Mouse (Mus musculus) hindbrain, embryonic 14.5 days (tissue): ENCODE data around the gene Fam71b. TPM values are rescaled to one million over a fixed set of nuclear protein-coding genes. Genes with fewer than 3 reads are reported as not detected.

Experiments
- ATAC-seq: fragments of 200-750 bp; cut with Nextera tagmentation; 2 replicates; pipeline ENCODE4 v1.8.0; 2017; ENCODE audit warnings: moderate number of reproducible peaks, mild to moderate bottlenecking, moderate TSS enrichment, moderate library complexity; ENCODE audit not compliant: low FRiP score
- DNase-seq: peaks from one replicate; pipeline ENCODE4 v3.0.0-alpha.2; 2015; ENCODE audit warnings: low spot score
- H3K27ac ChIP-seq: fragments of 300-500 bp; sonication (generic); 2 replicates; pipeline ENCODE4 v1.5.1; 2014; ENCODE audit warnings: mild to moderate bottlenecking, moderate library complexity
- H3K27me3 ChIP-seq: fragments of 300-500 bp; sonication (generic); 2 replicates; pipeline ENCODE4 v1.6.1; 2014; ENCODE audit warnings: mild to moderate bottlenecking, low read length, mixed read lengths; ENCODE audit not compliant: control insufficient read depth, insufficient read depth
- H3K36me3 ChIP-seq: fragments of 300-500 bp; sonication (generic); replicated peaks from 2 replicates; pipeline ENCODE4 v1.6.1; 2014; ENCODE audit not compliant: control insufficient read depth, insufficient read depth
- H3K4me1 ChIP-seq: fragments of 300-500 bp; sonication (generic); replicated peaks from 2 replicates; pipeline ENCODE4 v1.6.1; 2014; ENCODE audit warnings: antibody characterized with exemption, low read length, mixed read lengths; ENCODE audit not compliant: control insufficient read depth, insufficient read depth
- H3K4me2 ChIP-seq: fragments of 300-500 bp; sonication (generic); replicated peaks from 2 replicates; pipeline ENCODE4 v1.6.1; 2014; ENCODE audit warnings: mild to moderate bottlenecking, moderate library complexity
- H3K4me3 ChIP-seq: fragments of 300-500 bp; sonication (generic); replicated peaks from 2 replicates; pipeline ENCODE4 v1.5.1; 2014; ENCODE audit warnings: mild to moderate bottlenecking, low read length
- H3K9ac ChIP-seq: fragments of 300-500 bp; sonication (generic); 2 replicates; pipeline ENCODE4 v1.6.1; 2014
- H3K9me3 ChIP-seq: fragments of 300-500 bp; sonication (generic); 2 replicates; pipeline ENCODE4 v1.6.1; 2016; ENCODE audit warnings: low read length; ENCODE audit not compliant: control insufficient read depth
- WGBS: fragments of 180-500 bp; shearing (Covaris S2); extraction: QIAGEN DNeasy Blood & Tissue Kit; methylation state at CpG from one replicate; pipeline ENCODE4 v1.1.7; 2014; 5-methylcytosine and 5-hydroxymethylcytosine counted together
- polyA plus RNA-seq: library from polyadenylated mRNA; unstranded; fragments of >200 nt; fragmentation: Nextera tagmentation; extraction: Ambion mirVana; gene quantifications from 2 replicates; pipeline ENCODE4 v1.2.1, GENCODE M21; 2014

The Fam71b gene
- polyA plus RNA-seq, 1 experiment from 2014 or later: not detected

DNA sequence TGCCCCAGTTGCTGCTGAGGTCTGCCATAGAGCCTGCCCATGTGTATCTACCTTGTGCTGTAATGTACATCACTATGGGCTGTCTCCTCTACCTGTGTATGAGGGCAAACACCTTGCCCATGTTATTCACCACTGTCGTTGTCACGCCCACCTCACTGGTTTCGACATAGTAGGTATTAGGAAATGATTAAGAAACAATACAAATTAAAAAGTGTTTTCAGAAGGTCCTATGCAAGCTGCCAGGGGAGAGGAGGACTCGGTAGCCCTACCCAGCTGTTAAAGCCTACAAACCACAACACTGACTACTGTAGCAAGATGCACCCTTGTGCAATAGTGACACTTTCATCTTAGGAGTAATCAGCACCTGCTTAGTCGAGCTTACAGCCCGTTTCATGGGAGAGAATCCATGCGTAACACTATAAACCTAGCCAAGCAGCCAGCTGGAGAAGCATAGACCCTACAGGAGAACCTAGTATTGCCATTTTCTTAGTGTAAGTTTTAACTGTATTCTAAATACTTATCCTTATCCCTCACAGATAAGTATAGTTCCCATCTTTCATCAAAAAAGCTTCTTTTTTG lies 16.2 kb upstream of the Fam71b start:
- Histone ChIP-seq H3K9ac (no peak overlapping the region), H3K9me3 (no peaks in the 10 kb centered on the region), H3K4me1 (no peaks in the 10 kb centered on the region), H3K27me3 (no peaks in the 10 kb centered on the region), H3K4me2 (no peak overlapping the region), H3K27ac (no peak overlapping the region), H3K36me3 (no peaks in the 10 kb centered on the region), H3K4me3 (no peak overlapping the region)
- DNase-seq (no peak), ATAC-seq (no peak)
- 91% methylated on average over 7 of the region's 7 CpGs for WGBS

DNA sequence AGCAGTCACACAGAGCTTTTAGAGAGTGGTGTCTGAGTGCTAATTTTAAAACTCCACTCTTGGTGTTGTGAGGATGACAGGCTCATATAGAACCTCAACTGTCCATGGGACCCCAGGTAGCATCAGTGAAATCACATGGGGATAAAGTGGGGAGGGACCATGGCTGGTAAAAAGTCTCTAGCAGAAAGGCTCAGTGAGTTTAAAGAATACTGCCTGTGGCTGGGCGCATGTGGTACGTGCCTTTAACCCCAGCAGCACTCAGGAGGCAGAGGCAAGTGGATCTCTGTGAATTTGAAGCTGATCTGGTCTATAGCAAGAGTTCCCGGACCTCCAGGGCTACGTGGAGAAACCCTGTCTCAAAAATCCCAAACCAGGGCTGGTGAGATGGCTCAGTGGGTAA lies 13.9 kb upstream of the Fam71b start:
- DNase-seq: no peak
- 89% methylated on average over 4 of the region's 4 CpGs for WGBS
- Histone ChIP-seq H3K4me1 (no peaks in the 10 kb centered on the region), H3K27me3 (no peaks in the 10 kb centered on the region), H3K36me3 (no peaks in the 10 kb centered on the region), H3K9me3 (no peaks in the 10 kb centered on the region), H3K4me2 (no peak overlapping the region), H3K4me3 (no peak overlapping the region), H3K27ac (no peak overlapping the region), H3K9ac (no peak overlapping the region)
- no peak for ATAC-seq

GRCm38 (mm10) chr11:46384925-46385324 lies 11.4 kb upstream of the Fam71b start:
- no peak overlapping the region for H3K4me2 ChIP-seq

DNA sequence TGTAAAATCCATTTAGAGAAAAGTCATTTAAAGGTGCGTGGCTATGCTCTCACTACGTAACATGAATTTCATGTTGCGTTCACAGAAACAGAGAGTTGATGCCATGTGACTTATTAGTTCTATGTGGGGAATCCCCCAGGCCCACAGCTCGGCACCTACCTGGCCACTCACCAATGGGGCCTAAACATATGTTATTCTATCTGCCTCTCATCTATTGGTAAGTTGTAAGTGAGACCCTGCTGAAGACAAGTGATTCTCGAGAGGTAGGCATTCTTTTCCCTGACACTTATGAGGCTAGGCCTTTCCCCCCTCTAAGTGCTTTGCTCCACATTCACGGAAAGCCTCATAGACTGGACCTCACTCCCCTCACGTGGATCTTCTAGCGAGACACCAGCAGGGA lies 9.8 kb upstream of the Fam71b start:
- no peaks in the 10 kb centered on the region for H3K27me3 ChIP-seq
- H3K4me3 ChIP-seq: no peak overlapping the region
- DNase-seq: no peak
- no peaks in the 10 kb centered on the region for H3K36me3 ChIP-seq
- no peak overlapping the region for H3K27ac ChIP-seq
- ATAC-seq: no peak
- WGBS: 89% methylated on average over 8 of the region's 8 CpGs
- no peak overlapping the region for H3K4me2 ChIP-seq
- no peak overlapping the region for H3K9ac ChIP-seq
- no peaks in the 10 kb centered on the region for H3K9me3 ChIP-seq
- H3K4me1 ChIP-seq: no peaks in the 10 kb centered on the region

More at GRCm38 (mm10) chr11:46384925-46385324, 11.4 kb upstream of the Fam71b start:
- H3K27ac ChIP-seq: no peak overlapping the region
- DNase-seq (no peak), ATAC-seq (no peak)
- H3K36me3 ChIP-seq: no peaks in the 10 kb centered on the region
- H3K9ac ChIP-seq: no peak overlapping the region
- H3K27me3 ChIP-seq: no peaks in the 10 kb centered on the region
- H3K4me3 ChIP-seq: no peak overlapping the region
- no peaks in the 10 kb centered on the region for H3K9me3 ChIP-seq
- 69% methylated on average over 2 of the region's 2 CpGs for WGBS
- H3K4me1 ChIP-seq: no peaks in the 10 kb centered on the region

DNA sequence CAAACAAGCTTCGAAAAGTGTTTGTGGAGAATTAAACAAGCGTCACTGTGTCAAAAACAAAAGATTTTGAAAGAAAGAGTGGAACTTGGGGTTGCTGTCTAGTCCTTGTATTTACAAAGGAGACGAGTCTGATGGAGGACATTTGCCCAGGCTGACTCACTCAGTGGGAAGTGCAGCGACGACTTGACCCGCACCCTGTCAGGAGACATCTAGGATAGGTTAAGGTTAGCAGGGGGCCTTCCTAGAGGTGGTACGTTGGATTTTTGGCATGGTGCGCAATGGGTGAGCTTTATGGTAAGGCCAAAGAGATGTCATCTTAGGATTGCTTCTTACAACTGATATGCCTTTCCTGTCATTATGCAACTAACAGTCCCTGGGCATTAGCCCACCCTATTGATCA lies 9.3 kb upstream of the Fam71b start:
- H3K27me3 ChIP-seq: no peaks in the 10 kb centered on the region
- no peaks in the 10 kb centered on the region for H3K4me1 ChIP-seq
- ATAC-seq (no peak), DNase-seq (no peak)
- H3K4me2 ChIP-seq: no peak overlapping the region
- no peak overlapping the region for H3K27ac ChIP-seq
- WGBS: 91% methylated on average over 8 of the region's 8 CpGs
- no peaks in the 10 kb centered on the region for H3K9me3 ChIP-seq
- no peaks in the 10 kb centered on the region for H3K36me3 ChIP-seq
- no peak overlapping the region for H3K9ac ChIP-seq
- H3K4me3 ChIP-seq: no peak overlapping the region

DNA sequence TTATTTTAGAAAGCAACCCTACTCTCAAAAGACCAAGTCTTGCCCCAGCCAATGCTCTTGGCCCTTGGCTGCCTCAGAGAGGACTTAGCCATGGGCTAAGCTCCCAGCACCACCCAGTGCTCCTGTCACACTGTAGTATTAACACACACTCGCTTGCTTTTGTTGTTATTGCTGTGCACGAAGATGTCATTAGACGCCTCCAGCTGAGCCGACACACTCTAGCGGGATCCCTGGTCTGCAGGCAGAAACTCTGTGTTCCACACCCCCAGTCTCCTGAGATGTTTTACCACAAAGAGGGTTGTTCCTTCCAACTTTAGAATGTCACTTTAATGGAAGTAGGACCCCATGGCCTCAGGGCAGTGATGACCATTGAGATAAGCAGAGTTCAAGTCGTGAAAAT lies 7.9 kb upstream of the Fam71b start:
- DNase-seq: no peak
- Histone ChIP-seq H3K9ac (no peak overlapping the region), H3K4me2 (no peak overlapping the region), H3K36me3 (no peaks in the 10 kb centered on the region), H3K4me1 (no peaks in the 10 kb centered on the region), H3K9me3 (no peaks in the 10 kb centered on the region), H3K27me3 (no peaks in the 10 kb centered on the region), H3K4me3 (no peak overlapping the region), H3K27ac (no peak overlapping the region)
- WGBS: 76% methylated on average over 6 of the region's 6 CpGs
- ATAC-seq: no peak

- Histone ChIP-seq H3K9ac (no peak within 1 kb of the TSS), H3K4me1 (no peaks in the 10 kb centered on the region), H3K4me3 (no peak within 1 kb of the TSS), H3K4me2 (no peak within 1 kb of the TSS), H3K9me3 (no peaks in the 10 kb centered on the region), H3K27me3 (no peaks in the 10 kb centered on the region), H3K36me3 (no peaks in the 10 kb centered on the region), H3K27ac (no peak within 1 kb of the TSS)
- 86% methylated on average over 13 of the region's 13 CpGs for WGBS
- DNase-seq: no peak
- no peak for ATAC-seq
Observed at GRCm38 (mm10) chr11:46389336-46390117, 6.8 kb upstream of the Fam71b start, which contains the start of gene Itk. TSS of gene Itk (minus strand) at chr11:46389515.

DNA sequence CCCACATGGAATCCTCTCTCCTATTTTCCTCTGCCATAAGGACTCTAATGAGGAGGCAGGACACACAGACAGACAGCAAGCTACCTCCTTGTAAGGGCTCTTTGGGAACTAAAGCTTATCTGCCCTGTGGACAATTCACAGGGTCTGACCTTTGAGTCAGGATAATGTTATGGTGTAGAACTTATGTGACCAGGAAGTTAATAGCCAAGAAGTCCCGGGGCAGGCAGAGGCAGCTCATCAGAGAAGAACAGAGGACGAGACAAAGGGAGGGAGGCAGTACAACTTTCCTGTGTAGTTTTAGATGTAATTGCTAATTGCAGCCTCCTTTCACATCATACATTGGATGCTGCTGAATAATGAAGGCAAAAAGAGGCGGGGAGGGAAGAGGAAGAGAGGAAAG lies 5.7 kb upstream of the Fam71b start:
- Histone ChIP-seq H3K9me3 (no peaks in the 10 kb centered on the region), H3K4me1 (no peaks in the 10 kb centered on the region), H3K27ac (no peak overlapping the region), H3K4me2 (no peak overlapping the region), H3K4me3 (no peak overlapping the region), H3K27me3 (no peaks in the 10 kb centered on the region), H3K9ac (no peak overlapping the region), H3K36me3 (no peaks in the 10 kb centered on the region)
- DNase-seq (no peak), ATAC-seq (no peak)
- 55% methylated on average over 3 of the region's 3 CpGs for WGBS

DNA sequence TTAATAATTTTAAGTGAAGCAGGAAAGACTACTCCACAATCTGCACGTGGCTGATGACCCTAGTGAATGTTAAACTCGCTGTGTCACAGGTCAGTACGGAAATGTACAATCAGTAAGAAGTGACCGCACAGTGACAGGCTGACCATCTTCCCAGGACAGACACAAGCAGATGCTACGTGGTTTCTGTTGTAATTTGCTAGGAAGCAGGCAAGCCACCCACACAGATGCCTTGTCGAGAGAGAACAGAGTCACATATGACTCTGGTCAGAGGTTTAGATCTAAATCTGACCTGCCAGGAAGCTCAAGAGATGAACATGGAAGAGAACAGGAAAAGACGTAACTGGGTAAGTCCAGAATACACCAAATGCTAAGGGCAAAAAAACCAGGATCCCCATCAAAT lies 3.5 kb upstream of the Fam71b start:
- DNase-seq (no peak), ATAC-seq (no peak)
- Histone ChIP-seq H3K36me3 (no peaks in the 10 kb centered on the region), H3K27me3 (no peaks in the 10 kb centered on the region), H3K9me3 (no peaks in the 10 kb centered on the region), H3K4me3 (no peak overlapping the region), H3K9ac (no peak overlapping the region), H3K4me1 (no peaks in the 10 kb centered on the region), H3K27ac (no peak overlapping the region), H3K4me2 (no peak overlapping the region)
- 86% methylated on average over 7 of the region's 7 CpGs for WGBS
